Comparison of ENCODE assay signal across 15 mouse cellular contexts in genomic region chr5:76177664-76178063, GRCm38 (mm10).
"Had no signal": no experiment of that assay in that cellular context is flagged by ENCODE, and none has a peak within 500 bp of the region (broad histone marks: within the 10 kb centered on the region; RNA-seq: fewer than 3 reads in every experiment).

No protein-coding gene starts in this region.

- H3K9ac ChIP-seq: kidney, embryonic 15.5 days; limb, embryonic 15.5 days; liver, embryonic 13.5 days; liver, postnatal 0 days; lung, embryonic 15.5 days; midbrain, embryonic 15.5 days; neural tube, embryonic 12.5 days had no signal

- ATAC-seq: liver, postnatal 0 days; midbrain, embryonic 15.5 days had no signal

- H3K4me2 ChIP-seq: kidney, embryonic 15.5 days; limb, embryonic 15.5 days; liver, embryonic 13.5 days; lung, embryonic 15.5 days; midbrain, embryonic 15.5 days; neural tube, embryonic 12.5 days had no signal

- H3K27me3 ChIP-seq: kidney, embryonic 15.5 days; limb, embryonic 15.5 days; lung, embryonic 15.5 days; midbrain, embryonic 15.5 days; neural tube, embryonic 12.5 days had no signal

- H3K4me1 ChIP-seq: midbrain, embryonic 15.5 days; neural tube, embryonic 12.5 days had no signal

- H3K27ac ChIP-seq: kidney, embryonic 15.5 days; limb, embryonic 15.5 days; liver, embryonic 13.5 days; lung, embryonic 15.5 days; macrophage; midbrain, embryonic 15.5 days; neural tube, embryonic 12.5 days had no signal

- H3K9me3 ChIP-seq: kidney, embryonic 15.5 days; limb, embryonic 15.5 days; liver, embryonic 13.5 days; lung, embryonic 15.5 days; midbrain, embryonic 15.5 days; neural tube, embryonic 12.5 days had no signal

- DNase-seq: kidney, adult 11 months; kidney, postnatal 14 days; layer of hippocampus, adult 9-11 months; layer of hippocampus, postnatal 36 days; liver, embryonic 13.5 days; liver, postnatal 0 days; lung, postnatal 14 days; retina, postnatal 1 day; thymus, postnatal 36 days had no signal

- H3K36me3 ChIP-seq: kidney, embryonic 15.5 days; limb, embryonic 15.5 days; liver, embryonic 13.5 days; lung, embryonic 15.5 days; midbrain, embryonic 15.5 days; neural tube, embryonic 12.5 days had no signal

- H3K4me3 ChIP-seq: kidney, embryonic 15.5 days; limb, embryonic 15.5 days; liver, embryonic 13.5 days; lung, embryonic 15.5 days; midbrain, embryonic 15.5 days; neural tube, embryonic 12.5 days had no signal
